Mouse (Mus musculus) MEL (cell line): ENCODE results near the gene Ubxn10.

Experiments used
- CHD1 ChIP-seq: IDR thresholded peaks from 2 replicates; pipeline ENCODE4 v1.6.1; 2012; ENCODE audit warnings: low read depth, mild to moderate bottlenecking, inconsistent platforms, low read length, improper control_type of control experiment
- CHD2 ChIP-seq: IDR thresholded peaks from 2 replicates; pipeline ENCODE4 v1.6.1; 2011; ENCODE audit warnings: low read length, improper control_type of control experiment
- CTCF ChIP-seq, 3 experiments: IDR thresholded peaks in 2 of 3; conservative IDR thresholded peaks in 1 of 3; 2 replicates each; pipeline ENCODE4 v1.5.1; 2011 to 2012; ENCODE audit warnings: low read length in 3 of 3, low read depth in 2 of 3, mild to moderate bottlenecking in 2 of 3, improper control_type of control experiment in 1 of 3, inconsistent platforms in 1 of 3, mixed read lengths in 1 of 3, moderate library complexity in 1 of 3; ENCODE audit not compliant: control insufficient read depth in 1 of 3, insufficient read depth in 1 of 3, poor library complexity in 1 of 3, severe bottlenecking in 1 of 3
- E2F4 ChIP-seq: IDR thresholded peaks from 2 replicates; pipeline ENCODE4 v1.6.1; 2011; ENCODE audit warnings: low read depth, low read length, improper control_type of control experiment, borderline replicate concordance
- EP300 ChIP-seq, 2 experiments: IDR thresholded peaks; 2 replicates each; pipeline ENCODE4 v1.6.1; 2011; ENCODE audit warnings: improper control_type of control experiment in 2 of 2, low read length in 2 of 2, low read depth in 1 of 2, mild to moderate bottlenecking in 1 of 2
- MAX ChIP-seq: IDR thresholded peaks from 2 replicates; pipeline ENCODE4 v1.6.1; 2011; ENCODE audit warnings: low read length, improper control_type of control experiment
- MXI1 ChIP-seq: IDR thresholded peaks from 2 replicates; pipeline ENCODE4 v1.6.1; 2011; ENCODE audit warnings: mild to moderate bottlenecking, low read depth, low read length, improper control_type of control experiment
- POLR2A ChIP-seq, 2 experiments: IDR thresholded peaks; 2 replicates each; pipeline ENCODE4 v1.6.1; 2011 to 2012; ENCODE audit warnings: low read length in 2 of 2, mild to moderate bottlenecking in 2 of 2, control low read depth in 1 of 2, improper control_type of control experiment in 1 of 2, low read depth in 1 of 2, moderate library complexity in 1 of 2; ENCODE audit not compliant: control insufficient read depth in 1 of 2, insufficient read depth in 1 of 2, poor library complexity in 1 of 2
- SMC3 ChIP-seq: IDR thresholded peaks from 2 replicates; pipeline ENCODE4 v1.6.1; 2011; ENCODE audit warnings: low read depth, low read length, improper control_type of control experiment
- USF2 ChIP-seq, 2 experiments: IDR thresholded peaks; 2 replicates each; pipeline ENCODE4 v1.6.1; 2011 to 2012; ENCODE audit warnings: improper control_type of control experiment in 2 of 2, low read length in 2 of 2, borderline replicate concordance in 1 of 2, inconsistent platforms in 1 of 2, low read depth in 1 of 2, mild to moderate bottlenecking in 1 of 2; ENCODE audit not compliant: insufficient read depth in 1 of 2
- ZMIZ1 ChIP-seq: IDR thresholded peaks from 2 replicates; pipeline ENCODE4 v1.6.1; 2012; ENCODE audit warnings: low read depth, mild to moderate bottlenecking, inconsistent platforms, low read length, improper control_type of control experiment, moderate library complexity

GRCm38 (mm10) chr4:138708636-138709035, 28.3 kb downstream of the Ubxn10 start:
- TF ChIP-seq E2F4 (no peak), EP300 (IDR thresholded peaks at IDR 0.05; ENCODE audit: low read depth in 1 of 2, low read length in 2 of 2) (no peak), MXI1 (no peak), POLR2A (IDR thresholded peaks at IDR 0.05; ENCODE audit: control insufficient read depth in 1 of 2, insufficient read depth in 1 of 2, low read depth in 1 of 2, low read length in 2 of 2, poor library complexity in 1 of 2) (no peak), CHD1 (no peak), CTCF (IDR thresholded peaks at IDR 0.05 in 2 of 3, conservative IDR thresholded peaks at IDR 0.05 in 1 of 3; ENCODE audit: control insufficient read depth in 1 of 3, insufficient read depth in 1 of 3, low read depth in 2 of 3, low read length in 3 of 3, poor library complexity in 1 of 3, severe bottlenecking in 1 of 3) (no peak), SMC3 (no peak), USF2 (IDR thresholded peaks at IDR 0.05; ENCODE audit: borderline replicate concordance in 1 of 2, insufficient read depth in 1 of 2, low read depth in 1 of 2, low read length in 2 of 2) (no peak), ZMIZ1 (no peak), CHD2 (no peak), MAX (no peak)
